Mouse (Mus musculus) inflammation-experienced regulatory T-cells, adult 6 months (primary cell): ENCODE measurements around the gene Cript. TPM values are rescaled to one million over a fixed set of nuclear protein-coding genes. Genes with fewer than 3 reads are reported as not detected.

Experiments
- polyA plus RNA-seq, 3 experiments: library from polyadenylated mRNA; unstranded; fragments of 100-300 nt; shearing (Covaris generic); gene quantifications; one replicate each; pipeline ENCODE4 v1.2.1; 2017

Gene Cript
- polyA plus RNA-seq, 3 experiments from 2014 or later: 94.9 to 127 (median 99.0) TPM

Other genes with a start within 250 kb of the Cript start
- gene Tmem247, start 108.2 kb upstream of the Cript start, polyA plus RNA-seq: not detected
- not detected for gene Atp6v1e2, start 77.7 kb upstream of the Cript start, polyA plus RNA-seq
- gene Rhoq, start 62.5 kb upstream of the Cript start, polyA plus RNA-seq: 1 to 10 TPM; 3.0 to 4.8 (median 3.8) TPM
- gene Pigf, start 144 bp upstream of the Cript start, polyA plus RNA-seq: 10 to 100 TPM; 21.0 to 30.2 (median 28.9) TPM
- gene Socs5, start 82.1 kb downstream of the Cript start, polyA plus RNA-seq: 10 to 100 TPM in 1 of 3 experiments, 1 to 10 TPM in 2; 4.7 to 10.5 (median 8.6) TPM
- 10 to 100 TPM; 20.8 to 40.7 (median 37.4) TPM for gene Mcfd2, start 240.4 kb downstream of the Cript start, polyA plus RNA-seq